Mouse (Mus musculus): ENCODE measurements around the gene Zbtb20.

Gene Zbtb20

DNA sequence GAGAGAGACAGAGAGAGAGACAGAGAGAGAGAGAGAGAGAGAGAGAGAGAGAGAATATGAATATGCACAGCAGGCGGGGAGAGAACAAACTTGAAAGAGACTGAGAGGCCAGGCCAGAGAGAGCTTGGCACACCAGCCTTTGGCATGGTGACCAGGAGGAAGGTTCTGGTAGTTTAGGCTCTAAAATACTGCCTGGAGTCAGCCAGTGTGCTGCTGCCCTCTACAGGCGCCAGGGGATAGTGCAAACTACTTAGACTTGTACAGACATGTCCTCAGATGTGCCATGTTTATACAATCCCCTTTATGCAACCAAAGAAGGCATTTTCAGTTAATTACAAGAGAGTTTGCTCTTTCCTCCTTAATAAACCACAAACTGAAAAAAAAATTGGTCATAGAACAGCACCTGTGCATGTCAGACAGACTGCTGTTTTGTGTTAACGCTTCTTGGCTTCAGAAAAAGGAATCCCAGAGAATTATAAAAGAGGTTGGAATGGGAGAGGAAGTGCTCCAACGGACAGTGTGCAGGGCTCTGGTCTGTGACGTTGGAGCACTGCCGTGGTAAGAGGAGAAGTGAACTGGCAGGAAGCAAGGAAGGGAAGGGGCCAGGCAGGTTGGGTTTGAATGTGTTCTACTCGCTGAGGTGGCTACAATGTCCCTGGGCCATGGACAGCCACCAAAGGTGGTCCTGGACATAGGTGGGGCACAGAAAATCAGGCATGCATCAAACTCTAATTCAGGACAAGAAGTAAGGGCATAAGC lies 698.5 kb downstream of the Zbtb20 start:
- ATAC-seq (ENCODE audit: insufficient number of reproducible peaks, low FRiP score, low TSS enrichment), result peak; percentile 83

DNA sequence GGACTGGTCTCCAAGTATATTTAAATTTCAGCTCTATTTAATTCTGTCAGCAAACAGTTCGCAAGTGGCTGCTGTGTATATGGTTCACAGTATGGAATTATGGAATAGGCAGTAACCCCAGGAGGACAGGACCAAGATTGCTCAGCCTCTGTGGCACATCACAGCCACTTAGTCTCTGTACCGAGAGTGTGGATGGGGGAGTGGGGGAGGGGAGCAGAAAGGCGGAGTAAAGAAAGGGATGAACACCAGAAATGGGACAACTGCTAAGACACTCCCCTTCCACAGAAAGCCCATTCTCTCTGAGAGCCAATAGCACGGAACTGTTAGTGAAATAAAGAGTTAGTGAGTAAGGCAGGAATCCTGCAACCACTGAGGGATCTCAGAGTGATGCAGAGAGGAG lies 699.4 kb downstream of the Zbtb20 start:
- no peak for ATAC-seq (ENCODE audit: insufficient number of reproducible peaks, low FRiP score, low TSS enrichment)

DNA sequence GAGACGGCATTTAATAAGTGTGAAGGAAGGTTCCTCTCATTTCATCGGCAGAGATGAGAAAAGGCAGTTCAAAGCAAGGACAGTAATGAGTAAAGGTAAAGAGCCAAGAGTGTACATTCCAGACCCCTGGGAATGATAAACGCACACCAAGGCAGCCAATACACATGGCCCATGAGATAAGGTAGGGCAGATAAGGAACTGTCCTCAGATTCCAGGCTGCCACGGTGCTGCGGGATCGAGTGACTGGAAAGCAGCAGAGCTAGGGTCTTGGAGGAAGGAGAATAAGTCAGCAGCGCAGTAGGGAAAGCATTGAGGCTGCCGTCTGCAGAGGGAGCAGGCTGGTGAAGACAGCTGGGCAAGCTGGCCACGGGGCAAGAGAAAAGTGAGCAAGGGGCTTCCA lies 699.8 kb downstream of the Zbtb20 start:
- ATAC-seq (ENCODE audit: insufficient number of reproducible peaks, low FRiP score, low TSS enrichment), result no peak

DNA sequence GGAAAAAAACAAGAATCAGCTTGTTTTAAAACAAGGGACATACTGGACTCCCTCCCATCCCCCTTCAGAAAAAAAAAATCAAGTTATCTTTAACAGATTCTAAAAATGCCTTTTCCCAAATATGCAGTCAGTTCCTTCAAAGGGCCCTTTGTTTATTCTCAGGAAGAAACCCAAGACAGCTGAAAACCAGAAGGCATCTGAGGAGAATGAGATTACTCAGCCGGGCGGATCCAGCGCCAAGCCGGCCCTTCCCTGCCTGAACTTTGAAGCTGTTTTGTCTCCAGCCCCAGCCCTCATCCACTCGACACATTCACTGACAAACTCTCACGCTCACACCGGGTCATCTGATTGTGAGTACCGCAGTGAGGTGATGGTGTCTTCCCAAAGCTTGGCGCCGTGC lies 701.7 kb downstream of the Zbtb20 start:
- no peak for ATAC-seq (ENCODE audit: insufficient number of reproducible peaks, low FRiP score, low TSS enrichment)

DNA sequence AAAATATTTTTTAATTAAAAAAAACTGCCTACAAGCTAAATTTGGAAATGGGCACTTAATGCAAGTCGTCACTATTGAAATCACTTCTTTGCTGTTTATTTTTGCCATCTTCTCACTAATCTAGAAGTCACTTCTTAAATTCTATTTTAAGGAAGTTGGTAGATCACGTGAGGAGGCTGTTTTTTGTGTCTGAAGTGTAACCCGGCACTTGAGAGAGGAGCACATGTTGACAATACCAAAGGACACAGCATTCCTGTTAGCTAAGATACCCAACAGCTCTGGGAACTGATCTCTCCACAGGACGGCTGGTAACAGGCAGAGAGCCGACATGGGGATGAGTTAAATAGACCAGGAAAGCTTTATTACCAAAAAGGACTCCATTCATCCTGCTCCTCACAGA lies 702.7 kb downstream of the Zbtb20 start:
- ATAC-seq (ENCODE audit: insufficient number of reproducible peaks, low FRiP score, low TSS enrichment), result no peak

DNA sequence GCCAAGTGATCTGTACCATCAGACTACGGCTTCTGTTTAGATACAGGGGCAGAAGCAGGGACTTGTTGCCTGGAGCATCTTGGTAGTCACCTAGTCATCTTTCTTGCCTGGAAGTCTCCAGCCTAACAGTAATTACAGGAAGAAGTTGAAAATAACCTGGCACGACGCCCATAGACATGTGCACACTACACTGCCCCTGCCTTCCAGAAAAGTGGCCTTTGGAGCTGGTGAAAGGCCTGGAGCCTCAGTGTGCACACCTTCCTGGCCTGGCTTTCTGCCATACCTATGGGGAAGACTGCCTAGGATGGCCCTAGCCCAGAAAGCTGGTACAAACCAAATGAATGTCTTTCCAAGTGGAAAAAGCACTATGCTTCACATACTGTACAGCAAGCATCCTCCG lies 703.4 kb downstream of the Zbtb20 start:
- ATAC-seq (ENCODE audit: insufficient number of reproducible peaks, low FRiP score, low TSS enrichment), result peak; percentile 84

DNA sequence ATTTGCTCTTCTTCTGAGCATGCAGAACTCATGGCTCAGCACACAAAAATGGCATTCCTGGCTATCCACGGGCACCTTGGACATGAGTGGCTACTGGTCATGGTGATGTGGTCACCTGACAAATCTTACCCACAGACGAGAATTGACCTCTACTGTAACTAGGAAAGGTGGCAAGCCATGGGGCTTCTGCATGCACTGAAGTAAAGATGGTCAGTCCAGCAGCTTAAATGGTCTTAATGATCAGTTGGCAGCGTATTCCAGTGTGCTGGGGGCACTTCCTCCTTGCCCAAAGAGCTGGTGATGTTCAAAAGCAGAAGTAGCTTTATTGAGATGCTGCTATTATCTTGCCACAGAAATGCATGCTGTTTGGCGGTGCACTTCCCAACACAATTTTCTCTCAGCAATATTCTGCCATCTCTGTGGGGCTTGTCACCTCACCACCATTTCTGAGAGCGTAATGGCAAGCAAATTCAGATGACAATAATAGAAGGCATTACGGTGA lies 704.7 kb downstream of the Zbtb20 start:
- ATAC-seq (ENCODE audit: insufficient number of reproducible peaks, low FRiP score, low TSS enrichment), result no peak

DNA sequence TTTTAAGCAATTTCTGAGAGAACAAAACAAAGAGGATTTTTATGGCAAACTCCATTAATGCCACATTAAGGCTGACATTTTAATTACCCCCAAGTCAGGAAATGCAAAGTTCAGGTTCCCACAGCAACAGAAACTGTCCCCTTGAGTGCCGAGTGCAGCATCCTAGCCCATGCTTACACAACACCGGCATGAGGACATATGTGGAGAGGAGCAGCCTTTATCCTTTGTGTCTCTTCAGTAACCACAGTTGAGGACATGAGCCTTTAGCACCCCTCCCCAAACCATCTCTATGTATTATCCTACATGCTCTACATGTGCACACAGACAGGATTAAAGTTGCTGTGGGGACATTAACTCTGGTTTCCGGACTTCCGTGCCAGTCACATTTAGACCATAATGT lies 705.9 kb downstream of the Zbtb20 start:
- ATAC-seq (ENCODE audit: insufficient number of reproducible peaks, low FRiP score, low TSS enrichment), result no peak

DNA sequence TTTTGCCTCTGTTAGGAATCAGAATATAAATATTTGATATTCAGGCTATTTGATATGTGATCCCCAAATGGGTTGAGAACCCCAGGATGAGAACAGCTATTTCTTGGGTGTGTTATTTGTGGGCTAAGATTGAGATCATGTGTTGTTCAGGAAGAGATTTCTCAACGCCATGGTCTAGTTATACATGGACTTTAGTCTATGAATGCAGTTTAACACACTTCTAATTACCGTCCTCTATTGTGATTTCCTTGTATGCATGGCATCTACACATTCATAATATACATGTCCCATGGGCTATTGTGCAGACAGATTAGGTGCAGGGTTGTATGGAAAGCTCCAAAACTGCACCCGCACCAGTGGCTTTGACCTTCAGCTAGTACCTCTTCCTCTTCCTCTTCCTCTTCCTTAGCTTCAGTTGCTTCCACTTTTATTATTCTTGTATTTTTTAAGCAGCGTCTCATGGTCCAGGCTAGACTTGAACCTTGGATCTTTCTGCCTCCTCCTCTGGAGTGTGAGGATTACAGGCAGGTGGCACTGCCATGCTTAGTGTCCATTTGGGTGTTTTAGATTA lies 711.3 kb downstream of the Zbtb20 start:
- ATAC-seq (ENCODE audit: insufficient number of reproducible peaks, low FRiP score, low TSS enrichment), result no peak

DNA sequence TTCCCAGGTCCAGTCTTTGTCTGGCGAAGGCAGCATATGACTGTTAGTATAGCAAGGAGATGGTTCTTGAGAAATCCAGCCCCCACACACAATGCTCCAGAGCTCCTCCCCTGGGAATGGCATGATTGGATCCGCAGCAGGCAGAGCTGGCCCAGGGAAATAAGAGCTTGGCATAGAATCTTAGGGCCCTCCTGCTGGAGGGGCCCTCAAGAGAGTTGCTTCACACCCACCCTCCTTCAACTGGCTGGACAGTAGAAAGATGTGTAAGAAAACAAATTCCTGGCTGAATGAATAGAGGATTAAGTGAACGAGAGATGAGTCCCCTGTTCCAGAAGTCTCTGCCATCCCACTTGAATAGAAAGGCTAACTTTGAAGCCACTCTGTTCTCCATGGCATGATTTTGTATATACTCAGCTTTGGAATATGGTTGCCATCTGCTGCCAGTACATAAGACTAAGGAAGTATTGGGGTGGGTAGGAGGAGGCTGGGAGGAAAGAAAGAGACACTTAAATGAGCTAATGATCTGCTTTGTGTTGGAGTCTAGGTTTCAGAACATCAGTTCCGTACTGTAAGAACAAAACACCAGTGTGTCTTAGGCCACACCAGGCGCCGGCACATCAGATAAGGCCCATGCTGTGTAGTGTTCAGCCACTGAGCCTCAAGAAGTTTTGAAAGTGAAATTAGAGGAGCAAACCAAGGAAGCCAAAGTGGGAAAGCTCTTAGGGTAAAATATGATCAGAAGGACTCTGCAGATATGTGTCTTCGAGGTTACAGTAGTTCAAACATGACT lies 715.2 kb downstream of the Zbtb20 start:
- no peak for ATAC-seq (ENCODE audit: insufficient number of reproducible peaks, low FRiP score, low TSS enrichment)

DNA sequence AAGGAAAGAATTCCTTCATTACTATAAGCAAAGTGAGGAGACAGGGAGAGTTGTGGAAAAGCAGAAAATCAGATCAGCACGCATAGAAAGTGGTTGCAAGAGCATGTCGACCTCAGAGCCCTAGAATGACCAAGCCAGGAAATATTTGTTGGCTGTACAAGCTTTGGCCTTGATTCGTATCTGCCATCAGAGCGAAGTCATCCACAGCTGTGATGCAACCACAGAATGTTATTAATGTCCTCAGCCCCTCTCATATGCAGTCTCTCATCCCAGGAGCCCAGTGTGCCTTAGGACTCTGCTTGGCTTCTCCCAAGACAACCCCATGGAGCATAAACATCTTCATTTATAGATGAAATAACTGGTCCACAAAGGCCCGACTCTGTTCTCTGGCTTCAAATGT lies 716.4 kb downstream of the Zbtb20 start:
- ATAC-seq (ENCODE audit: insufficient number of reproducible peaks, low FRiP score, low TSS enrichment), result no peak

DNA sequence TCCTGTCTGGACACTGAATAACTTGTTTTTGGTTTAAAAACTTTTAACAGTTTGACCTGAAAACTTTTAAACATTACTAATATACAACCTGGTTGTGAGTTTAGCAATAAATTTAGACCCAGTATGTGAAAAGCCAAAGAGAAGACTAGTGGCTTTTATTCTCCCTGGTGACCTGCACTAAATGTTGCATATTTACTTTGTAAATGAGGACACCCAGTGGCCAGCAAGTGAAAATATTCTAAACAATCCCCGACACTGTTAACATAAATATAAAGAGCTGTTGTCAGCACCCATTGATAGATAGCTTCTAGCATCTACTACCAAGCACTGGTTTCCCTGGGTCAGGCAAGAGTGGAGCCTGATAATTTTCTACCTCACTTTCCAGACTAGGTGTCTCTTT lies 717.1 kb downstream of the Zbtb20 start:
- ATAC-seq (ENCODE audit: insufficient number of reproducible peaks, low FRiP score, low TSS enrichment), result peak; percentile 60; the same call in 1 of the 2 replicates

DNA sequence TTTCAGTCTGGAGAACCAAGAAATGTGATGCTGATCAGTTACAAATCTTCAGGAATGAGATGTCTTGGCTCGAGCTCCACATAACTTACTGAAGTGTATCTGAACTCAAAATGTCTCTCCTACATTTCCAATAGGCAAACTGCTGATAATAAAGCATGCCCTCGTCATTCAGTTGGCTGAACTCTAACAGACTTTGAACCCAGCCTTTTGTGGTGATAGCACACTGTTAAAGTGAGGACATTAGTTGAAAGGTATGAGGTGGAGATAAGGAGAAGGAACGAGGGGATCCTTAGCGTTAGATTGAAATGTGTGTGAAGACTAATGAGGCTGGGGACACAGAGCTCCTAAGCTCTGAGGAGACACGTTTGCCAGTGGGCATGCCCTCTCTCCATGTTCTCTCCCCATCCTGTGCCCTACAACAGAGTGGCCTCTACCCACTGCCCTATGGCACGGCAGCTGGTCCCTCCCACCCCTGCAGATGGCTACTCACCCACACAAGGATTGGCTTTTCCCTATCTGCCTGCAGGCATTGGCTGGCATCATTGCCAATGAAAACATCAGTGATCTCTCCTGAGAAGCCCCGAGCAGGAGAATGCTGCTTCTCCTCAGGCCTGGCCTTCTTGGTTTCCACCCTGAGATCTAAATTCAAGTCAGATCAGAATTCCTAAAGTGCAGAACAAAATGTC lies 721.8 kb downstream of the Zbtb20 start:
- peak; percentile 37; the same call in 1 of the 2 replicates for ATAC-seq (ENCODE audit: insufficient number of reproducible peaks, low FRiP score, low TSS enrichment)

DNA sequence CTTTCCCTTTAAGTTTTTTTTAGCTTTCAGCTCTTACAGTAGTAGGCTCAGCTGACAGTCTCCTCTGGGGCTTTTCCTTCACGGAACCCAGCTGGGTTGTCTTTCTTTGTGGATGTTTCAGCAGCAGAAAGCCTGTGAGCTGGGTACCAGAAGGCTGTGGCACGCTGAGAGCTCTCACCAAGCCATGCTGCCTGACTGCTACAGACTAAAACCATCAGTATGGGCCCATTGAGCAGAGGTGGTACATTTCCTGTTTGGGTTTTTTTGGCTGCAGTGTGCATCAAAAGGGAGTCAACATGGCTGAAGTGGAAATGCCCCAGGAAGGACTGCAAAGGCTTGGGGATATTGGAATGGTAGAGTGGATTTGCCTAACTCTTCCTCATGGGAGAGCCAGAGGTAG lies 724.0 kb downstream of the Zbtb20 start:
- no peak for ATAC-seq (ENCODE audit: insufficient number of reproducible peaks, low FRiP score, low TSS enrichment)

DNA sequence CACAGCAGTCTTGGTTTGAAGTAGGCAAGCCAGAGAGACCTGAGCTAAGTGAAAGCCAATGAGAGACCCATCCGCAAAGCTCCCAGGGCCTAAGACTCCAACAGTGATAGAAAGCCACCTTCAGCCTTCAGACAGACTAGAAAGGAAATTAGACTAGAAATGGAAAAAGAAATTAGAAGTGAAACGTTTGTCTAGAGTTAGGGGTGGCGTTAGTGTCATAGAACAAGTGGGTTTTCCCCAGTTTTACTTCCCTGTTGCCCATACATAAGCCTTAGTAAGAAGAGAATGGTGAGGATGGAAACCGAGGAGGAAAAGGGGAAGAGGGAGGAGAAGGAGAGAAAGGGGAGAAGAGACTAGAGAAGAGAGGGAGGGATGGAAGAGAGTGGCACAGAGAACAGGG lies 726.9 kb downstream of the Zbtb20 start:
- ATAC-seq (ENCODE audit: insufficient number of reproducible peaks, low FRiP score, low TSS enrichment), result no peak

DNA sequence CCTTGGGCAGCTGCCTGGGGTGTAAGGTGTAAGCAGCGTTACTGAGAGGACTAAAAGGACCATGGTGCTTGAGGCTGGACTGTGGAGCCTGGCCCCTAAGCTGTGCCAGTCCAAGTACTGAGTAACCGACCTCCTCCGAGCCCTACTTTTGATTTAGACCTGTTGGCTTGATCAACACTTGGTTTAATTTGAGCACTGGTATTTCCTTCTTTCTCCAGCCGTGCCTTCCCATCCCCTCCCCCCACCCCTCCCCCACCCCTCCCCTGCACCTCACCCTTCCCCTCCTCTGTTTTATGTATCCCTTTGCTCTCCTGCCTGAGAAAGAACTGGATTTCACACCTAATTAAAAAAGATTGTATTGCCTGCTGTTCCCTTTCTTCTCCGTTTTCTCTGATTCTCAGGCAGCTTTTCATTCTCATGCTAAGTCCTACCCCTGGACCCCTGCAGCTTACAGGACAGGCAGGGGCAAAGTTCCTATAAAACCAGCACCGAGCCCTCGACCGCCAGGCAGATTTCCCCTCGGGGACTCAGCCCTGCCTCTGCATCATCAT lies 728.0 kb downstream of the Zbtb20 start:
- ATAC-seq (ENCODE audit: insufficient number of reproducible peaks, low FRiP score, low TSS enrichment), result no peak

DNA sequence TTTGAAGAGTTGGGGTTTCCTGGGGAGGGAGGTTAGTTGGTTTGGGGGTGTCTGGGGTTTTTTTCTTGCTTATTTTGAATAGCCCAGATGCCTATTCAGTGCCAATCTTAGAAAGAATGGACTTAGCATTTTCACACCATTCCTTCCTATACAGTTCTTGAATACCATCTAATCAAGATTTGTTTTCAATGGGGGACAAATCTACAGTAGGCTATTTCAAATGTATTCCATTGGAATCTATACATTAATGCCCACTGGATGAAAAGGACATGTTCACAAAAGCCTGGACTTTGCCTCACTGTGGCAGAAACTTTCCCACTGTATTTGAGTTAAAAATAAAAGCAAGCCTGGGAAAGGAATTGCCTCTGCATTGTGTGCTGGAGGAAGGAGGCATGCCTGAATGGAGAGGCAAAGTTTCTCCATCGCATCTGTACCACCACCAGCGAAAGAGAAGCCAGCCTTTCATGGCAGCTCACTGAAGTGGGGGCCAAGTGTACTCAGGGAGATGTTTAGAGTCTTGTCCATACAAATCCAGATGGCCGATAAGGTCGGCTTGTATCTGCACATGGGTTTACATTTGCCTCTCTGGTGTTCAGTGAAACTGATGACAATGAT lies 728.8 kb downstream of the Zbtb20 start:
- ATAC-seq (ENCODE audit: insufficient number of reproducible peaks, low FRiP score, low TSS enrichment), result no peak

DNA sequence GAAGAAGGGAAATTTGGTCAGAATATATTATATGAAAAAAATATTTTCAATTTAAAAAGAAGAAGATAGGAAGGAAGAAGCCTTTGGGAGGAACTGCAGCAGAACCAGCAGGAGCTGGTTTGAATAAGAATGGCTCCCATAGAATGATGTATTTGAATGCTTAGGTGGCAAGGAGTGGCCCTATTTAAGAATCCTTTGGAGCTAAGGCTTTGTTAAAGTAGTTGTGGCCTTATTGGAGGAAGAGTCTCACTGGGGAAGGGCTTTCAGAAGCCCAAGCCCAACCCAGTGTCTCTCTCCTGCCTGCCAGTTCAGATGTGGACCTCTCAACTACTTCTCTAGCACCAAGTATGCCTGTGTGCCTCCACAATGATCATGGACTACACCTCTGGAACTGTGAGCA lies 731.4 kb downstream of the Zbtb20 start:
- no peak for ATAC-seq (ENCODE audit: insufficient number of reproducible peaks, low FRiP score, low TSS enrichment)

DNA sequence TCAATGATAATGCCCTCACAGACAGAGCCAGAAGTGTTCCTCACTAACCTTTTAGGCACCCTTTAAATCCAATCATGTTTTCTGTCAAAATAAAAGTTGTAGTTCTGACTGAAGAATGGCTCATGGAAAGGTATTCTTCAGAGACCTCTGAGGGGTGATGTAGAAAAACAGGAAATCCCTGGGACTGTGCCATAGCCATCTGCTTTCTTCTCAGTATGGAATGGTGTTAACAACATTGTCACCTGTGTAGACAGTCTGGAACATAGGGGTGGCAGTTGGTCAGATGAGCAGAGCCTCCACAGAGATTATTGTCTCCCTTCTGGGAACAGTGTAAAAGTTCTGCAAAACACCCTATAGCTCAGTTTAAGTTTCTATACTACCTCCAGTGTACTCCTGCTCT lies 732.4 kb downstream of the Zbtb20 start:
- no peak for ATAC-seq (ENCODE audit: insufficient number of reproducible peaks, low FRiP score, low TSS enrichment)

DNA sequence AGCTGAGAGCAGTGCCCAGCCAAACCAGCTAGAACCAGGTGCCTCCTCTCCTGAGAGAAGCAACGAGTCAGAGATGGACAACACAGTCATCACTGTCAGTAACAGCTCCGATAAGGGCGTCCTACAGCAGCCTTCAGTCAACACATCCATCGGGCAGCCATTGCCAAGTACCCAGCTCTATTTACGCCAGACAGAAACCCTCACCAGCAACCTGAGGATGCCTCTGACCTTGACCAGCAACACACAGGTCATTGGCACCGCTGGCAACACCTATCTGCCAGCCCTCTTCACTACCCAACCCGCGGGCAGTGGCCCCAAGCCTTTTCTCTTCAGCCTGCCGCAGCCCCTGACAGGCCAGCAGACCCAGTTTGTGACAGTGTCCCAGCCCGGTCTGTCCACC lies 734.7 kb downstream of the Zbtb20 start:
- ATAC-seq (ENCODE audit: insufficient number of reproducible peaks, low FRiP score, low TSS enrichment), result no peak

Measured in cerebellum, adult (tissue).